Mouse (Mus musculus): Measurements from ENCODE around the gene D3Ertd254e.
"Not testable (repeated sequence)": the region's sequence is repeated elsewhere in the genome, so short reads cannot be mapped to it uniquely, and the experiment has no call there.

Gene D3Ertd254e

DNA sequence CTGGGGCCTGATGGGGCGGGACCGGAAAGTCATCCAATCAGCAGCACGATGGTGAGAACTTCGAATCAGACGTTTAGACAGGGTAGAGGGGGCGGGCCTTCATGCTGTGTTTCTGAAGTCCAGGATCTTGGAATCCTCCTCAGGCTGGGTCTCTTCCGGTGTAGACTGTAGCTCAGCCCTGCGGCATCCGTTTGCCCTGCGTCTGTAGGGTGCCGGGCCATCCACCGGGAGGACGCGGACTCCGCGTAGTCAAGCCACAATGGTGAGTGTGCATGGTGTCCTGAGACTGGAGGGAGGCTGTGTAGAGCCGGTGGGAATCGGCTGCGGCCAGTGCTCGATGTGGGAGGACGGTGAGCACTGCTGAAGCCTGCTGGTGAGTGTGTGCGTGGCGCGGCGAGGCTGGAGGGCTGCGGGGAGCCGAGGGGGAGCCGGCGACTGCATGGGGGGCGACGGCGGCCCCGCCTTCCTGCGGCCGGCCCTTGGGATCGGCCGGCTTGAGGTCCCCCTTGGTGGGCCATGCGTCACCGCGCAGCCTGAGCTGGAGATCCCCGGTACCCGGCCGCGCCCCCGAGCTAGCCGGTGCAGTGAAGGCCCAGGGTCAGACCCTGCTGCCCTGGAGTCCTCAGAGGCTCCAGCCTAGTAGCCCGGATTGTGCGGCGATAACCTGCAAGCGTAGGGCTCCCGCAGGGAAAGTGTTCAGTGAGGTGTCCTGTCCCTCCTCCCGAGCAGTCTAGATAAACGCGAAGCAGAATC is at the start of gene D3Ertd254e:
Gene D3Ertd254e (plus strand): TSS at position 84 of the 753 bp plus-strand sequence.
- ChIA-PET CTCF (interaction anchor here in 3 of 4 experiments (0.5 to 1.2 kb wide), 6 partner anchors 91 to 421 kb away, joined by 3 to 11 read pairs (median 4); partner anchors contain the start of gene Ccna2 (in 1 of the 3)), POLR2A (interaction anchor here in 3 of 4 experiments (0.7 to 1.6 kb wide), 25 partner anchors 10 to 430 kb away, joined by 3 to 8 read pairs (median 4); partner anchors contain the start of genes 1810062G17Rik (in 2 of the 3), Acad9 (in 2 of the 3), Anxa5 (in 2 of the 3) and Mccc1 (in 2 of the 3))

DNA sequence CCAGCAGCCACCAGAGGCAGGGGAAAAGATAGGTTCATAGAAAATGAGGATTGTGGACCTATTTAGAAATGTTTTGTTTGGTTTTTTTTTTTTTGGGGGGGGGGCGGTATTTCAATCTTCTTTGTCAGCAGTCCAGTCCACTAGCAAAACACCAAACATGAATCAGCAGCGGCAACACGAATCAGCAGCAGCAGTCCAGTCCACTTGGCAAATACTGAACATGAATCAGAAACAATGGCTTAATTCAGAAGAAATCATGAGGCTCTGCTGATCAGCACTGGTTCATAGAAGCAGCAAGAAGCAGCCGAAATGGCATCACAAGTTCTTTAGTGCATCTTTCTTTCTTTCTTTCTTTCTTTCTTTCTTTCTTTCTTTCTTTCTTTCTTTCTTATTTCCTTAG is 34.7 kb upstream of the D3Ertd254e start:
- POLR2A ChIA-PET = interaction anchor here in 1 of 4 experiments (0.8 kb wide), 1 partner anchor 1372 kb away, joined by 3 read pairs; no protein-coding TSS in a partner anchor
- CTCF ChIA-PET = no interaction called here

DNA sequence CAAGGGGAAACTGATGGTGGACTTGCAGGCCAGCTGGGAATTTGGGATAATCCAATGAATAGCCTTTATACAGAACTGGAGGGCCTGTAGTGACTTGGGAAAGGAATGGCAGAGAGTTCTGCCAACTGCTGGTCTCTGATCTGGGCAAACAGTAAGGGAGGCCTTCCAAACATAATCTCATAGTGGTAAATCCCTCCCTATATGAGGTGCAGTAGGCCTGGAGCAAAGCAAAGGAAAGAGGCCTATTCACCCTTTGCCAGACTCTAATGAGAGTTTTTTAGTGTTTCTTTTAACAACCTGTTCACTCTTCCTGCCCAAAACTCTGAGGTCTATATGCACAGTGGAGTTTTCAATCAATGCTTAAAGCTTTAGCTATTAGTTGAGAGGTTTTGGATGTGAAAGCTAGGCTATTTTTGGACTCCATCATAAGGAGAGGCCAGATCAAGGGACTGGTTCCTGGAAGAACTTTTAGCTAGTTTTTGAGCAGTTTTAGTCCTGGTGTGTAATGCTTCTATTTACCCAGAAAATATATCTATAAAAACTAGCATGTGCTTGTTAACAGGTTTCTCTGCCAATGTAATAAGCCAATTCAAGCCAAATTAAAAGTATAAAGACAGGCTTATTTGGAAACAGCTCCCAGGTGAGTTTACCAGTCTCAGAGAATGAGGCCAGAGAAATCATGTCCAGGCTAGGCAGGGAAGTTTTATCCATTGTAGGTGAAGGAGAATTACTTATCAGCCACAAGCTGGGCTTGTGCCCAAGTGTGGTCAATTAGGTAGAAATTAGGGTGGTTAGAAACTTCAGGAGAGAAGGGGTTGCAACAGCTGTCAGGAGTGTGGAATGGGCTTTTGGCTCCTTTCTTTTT is 30.9 kb upstream of the D3Ertd254e start:
- ChIA-PET POLR2A (no interaction called here), CTCF (no interaction called here)

DNA sequence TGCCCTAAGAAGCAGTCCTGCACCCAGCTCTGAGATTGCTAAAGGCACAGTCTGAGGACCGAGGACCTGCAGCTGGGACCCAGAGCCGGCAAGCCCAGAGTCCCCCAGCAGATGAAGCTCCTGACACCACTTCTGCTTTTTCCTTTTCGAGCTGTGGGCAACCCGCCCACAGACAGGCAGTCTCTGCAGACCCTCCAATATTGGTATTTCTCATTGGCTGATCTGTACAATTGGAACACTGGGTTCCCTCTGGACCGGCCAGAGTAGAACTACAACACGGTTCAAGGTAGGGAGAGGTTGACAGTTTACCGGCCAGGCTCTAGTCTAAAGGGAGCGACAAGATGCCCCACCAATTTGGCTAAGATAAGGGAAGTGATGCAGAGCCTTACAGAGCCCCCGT is 24.6 kb upstream of the D3Ertd254e start:
- CTCF ChIA-PET, POLR2A ChIA-PET: not testable (repeated sequence)

DNA sequence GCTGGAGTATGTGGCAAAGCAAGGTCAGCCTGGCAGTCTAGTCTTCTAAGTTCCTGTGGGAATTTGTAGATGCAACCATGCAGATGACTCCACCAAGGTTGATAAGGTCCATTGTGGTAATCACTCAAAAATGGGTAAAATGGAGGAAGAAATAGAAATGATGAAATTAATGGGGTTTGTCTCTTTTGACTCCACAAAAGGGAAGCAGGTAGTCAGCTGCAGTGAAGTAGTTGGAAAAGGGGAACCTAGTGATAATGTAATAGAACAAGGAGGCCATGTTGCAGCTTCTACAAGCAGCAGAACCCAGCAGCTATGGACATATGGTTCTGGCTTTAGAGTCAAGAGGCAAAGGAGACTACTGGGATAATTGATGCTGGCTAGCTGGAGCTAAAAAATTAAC is 14.7 kb upstream of the D3Ertd254e start:
- ChIA-PET POLR2A (no interaction called here), CTCF (no interaction called here)

DNA sequence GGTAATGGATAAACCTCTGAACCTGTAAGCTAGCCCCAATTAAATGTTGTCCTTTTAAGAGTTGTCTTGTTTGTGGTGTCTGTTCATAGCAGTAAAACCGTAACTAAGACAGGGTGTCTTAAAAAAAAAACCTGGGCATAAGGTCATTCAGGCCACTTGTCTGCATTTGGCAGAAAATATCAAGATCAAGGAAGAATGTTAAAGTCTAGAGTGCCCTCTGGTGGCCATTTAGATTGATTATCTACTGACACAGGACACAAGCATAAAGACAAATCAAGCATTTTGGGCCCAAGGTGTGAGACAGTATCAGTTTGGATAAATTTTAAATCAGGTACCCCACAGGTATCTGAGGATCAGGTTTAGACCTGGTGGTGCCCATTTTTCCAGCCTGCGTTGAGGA is 13.3 kb upstream of the D3Ertd254e start:
- ChIA-PET POLR2A (interaction anchor here in 2 of 4 experiments (0.6 to 1.1 kb wide), 2 partner anchors 10 to 13 kb away, joined by 4 read pairs; partner anchors contain the start of gene D3Ertd254e (in 1 of the 2)), CTCF (interaction anchor here in 1 of 4 experiments (0.7 kb wide), 2 partner anchors 437 to 1648 kb away, joined by 3 read pairs; no protein-coding TSS in a partner anchor)

DNA sequence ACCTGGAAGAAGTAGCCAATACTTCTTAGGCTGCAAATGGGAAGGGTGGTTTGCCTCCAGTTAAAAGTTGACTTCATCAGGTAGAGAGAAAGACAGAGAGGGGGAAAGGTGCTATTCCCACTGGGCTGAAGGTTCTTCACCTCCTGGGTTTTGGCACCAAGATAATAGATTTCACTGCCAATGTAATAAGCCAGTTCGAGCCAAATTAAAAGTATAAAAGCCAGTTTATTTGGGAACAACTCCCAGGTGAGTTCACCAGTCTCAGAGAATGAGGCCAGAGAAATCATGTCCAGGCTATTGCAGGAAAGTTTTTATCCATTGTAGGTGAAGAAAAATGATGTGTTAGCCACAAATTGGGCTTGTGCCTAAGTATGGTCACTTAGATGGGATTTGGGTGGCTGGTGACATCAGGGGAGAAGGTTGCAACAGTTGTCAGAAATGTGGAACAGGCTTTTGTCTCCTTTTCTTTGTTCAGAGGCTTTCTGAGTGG is 12.6 kb upstream of the D3Ertd254e start:
- ChIA-PET CTCF (no interaction called here), POLR2A (interaction anchor here in 2 of 4 experiments (0.5 to 1.1 kb wide), 2 partner anchors 12 to 48 kb away, joined by 3 to 4 read pairs; partner anchors contain the start of gene D3Ertd254e (in 1 of the 2))

DNA sequence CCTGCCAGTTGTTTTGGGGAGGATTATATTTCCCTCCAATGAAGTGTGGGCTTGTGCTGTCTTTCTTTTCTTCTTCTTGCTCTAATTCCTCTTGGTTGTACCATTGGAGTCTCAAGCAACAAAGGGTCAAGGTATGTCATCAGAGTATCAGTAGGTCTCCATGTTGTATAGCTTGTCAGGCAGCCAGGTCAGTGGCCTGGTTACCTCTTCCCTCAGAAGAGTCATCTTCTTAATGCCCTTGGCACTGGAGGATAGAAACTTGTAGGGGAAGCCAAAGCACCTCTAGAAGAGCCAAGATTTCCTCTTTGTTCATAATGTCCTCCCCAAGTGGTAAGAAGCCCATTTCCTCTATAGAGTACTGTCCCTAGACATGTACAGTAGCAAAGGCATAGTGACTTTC is 11.8 kb upstream of the D3Ertd254e start:
- POLR2A ChIA-PET = no interaction called here

DNA sequence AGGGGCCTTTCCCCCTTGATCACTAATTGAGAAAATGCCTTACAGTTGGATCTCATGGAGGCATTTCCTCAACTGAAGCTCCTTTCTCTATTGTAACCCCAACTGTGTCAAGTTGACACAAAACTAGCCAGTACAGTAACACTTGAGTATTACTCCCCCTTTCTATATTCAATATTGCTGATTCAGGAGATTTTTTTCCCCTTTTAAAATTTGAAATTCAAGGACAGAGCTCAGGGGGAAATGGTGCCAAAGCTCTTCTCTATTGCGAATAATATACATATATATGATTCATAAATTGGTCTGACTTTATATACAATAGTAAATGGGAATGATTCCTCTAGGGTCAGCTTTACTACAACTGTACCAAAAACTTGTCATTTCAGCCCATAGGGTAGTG is 282 bp upstream of the D3Ertd254e start:
- ChIA-PET POLR2A (interaction anchor here in 3 of 4 experiments (0.7 to 1.6 kb wide), 24 partner anchors 9 to 430 kb away, joined by 3 to 8 read pairs (median 4); partner anchors contain the start of genes 1810062G17Rik (in 2 of the 3), Acad9 (in 2 of the 3), Anxa5 (in 2 of the 3) and Mccc1 (in 2 of the 3)), CTCF (interaction anchor here in 3 of 4 experiments (1.0 to 1.2 kb wide), 5 partner anchors 90 to 421 kb away, joined by 3 to 4 read pairs (median 3); partner anchors contain the start of gene Ccna2 (in 1 of the 3))

More for the DNA sequence above, 11.8 kb upstream of the D3Ertd254e start:
- CTCF ChIA-PET = no interaction called here

DNA sequence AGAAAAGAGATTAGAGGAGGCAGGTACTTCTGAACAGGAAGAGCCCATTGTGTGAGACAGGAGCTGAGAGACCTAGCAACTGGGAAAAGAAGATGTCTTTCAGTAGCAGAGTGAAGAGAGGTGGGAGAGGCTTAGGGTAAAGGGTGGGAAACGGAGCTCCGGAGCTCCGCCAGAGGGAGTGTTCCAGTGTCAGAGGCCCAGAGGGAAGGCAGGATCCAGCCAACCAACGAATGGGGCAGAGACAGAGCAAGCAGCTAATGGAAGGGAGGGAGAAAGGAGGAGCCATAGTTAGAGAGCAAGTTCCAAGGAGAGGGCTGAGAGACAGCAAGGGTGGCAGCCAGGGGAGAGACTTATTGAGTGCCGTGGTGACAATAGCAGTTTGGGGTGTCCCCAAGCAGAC is 4.5 kb downstream of the D3Ertd254e start:
- ChIA-PET POLR2A (interaction anchor here in 2 of 4 experiments (1.3 to 1.5 kb wide), 5 partner anchors 10 to 416 kb away, joined by 3 to 6 read pairs (median 3); partner anchors contain the start of genes Ccna2 (in 1 of the 2), Gm11549 (in 1 of the 2) and Mccc1 (in 1 of the 2)), CTCF (interaction anchor here in 2 of 4 experiments (0.9 to 1.4 kb wide), 3 partner anchors 89 to 342 kb away, joined by 3 to 4 read pairs (median 3); partner anchors contain the start of gene Acad9 (in 1 of the 2))

DNA sequence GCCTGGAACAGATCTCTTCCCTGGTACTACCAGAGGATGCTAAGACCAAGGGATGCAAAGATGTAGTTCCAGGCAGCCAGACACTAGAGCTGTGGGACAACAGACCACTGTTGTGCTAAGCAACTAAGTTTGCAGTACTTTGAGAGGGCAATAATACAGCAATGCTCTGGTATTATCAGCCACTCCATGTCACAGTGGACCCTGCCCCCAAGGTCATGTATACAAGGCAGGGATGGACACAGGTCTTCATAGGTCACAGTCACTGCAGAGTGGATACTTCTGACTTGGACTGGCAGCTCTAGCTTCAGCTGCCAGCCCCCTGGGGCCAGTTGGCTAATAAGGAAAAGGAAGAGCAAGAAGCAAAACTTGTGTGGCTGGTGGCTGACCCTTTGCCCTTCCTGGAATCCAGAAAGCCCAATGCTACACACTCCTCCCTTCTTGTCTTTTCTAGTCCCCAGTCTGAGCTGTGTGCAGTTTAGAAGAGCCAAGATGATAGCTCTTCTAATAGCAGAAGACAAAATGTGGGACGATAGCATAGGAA is 19.9 kb downstream of the D3Ertd254e start:
- POLR2A ChIA-PET = interaction anchor here in 1 of 4 experiments (0.6 to 1.4 kb wide), 2 partner anchors 10 to 229 kb away, joined by 5 to 9 read pairs; no protein-coding TSS in a partner anchor
- CTCF ChIA-PET = interaction anchor here in 1 of 4 experiments (1.5 kb wide), 1 partner anchor 160 kb away, joined by 8 read pairs; no protein-coding TSS in a partner anchor

DNA sequence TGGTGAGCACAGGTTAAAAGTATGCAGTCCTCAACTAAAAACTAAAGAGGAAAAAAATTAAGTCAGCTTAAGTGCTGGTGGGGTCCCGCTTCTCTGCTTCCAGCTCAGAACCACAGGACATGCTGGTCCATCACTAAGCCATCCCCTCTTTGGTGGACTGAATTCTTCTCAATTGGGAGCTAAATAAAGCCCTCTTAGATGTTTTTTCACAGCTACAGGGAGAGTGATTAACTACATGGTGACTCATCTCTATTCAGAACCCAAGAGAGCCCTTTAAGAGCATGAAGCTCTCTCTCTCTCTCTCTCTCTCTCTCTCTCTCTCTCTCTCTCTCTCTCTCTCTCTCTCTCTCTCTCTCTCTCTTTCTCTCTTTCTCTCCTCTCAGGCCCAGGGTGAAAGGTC is 20.5 kb downstream of the D3Ertd254e start:
- CTCF ChIA-PET = interaction anchor here in 1 of 4 experiments (1.5 kb wide), 1 partner anchor 159 kb away, joined by 8 read pairs; no protein-coding TSS in a partner anchor

DNA sequence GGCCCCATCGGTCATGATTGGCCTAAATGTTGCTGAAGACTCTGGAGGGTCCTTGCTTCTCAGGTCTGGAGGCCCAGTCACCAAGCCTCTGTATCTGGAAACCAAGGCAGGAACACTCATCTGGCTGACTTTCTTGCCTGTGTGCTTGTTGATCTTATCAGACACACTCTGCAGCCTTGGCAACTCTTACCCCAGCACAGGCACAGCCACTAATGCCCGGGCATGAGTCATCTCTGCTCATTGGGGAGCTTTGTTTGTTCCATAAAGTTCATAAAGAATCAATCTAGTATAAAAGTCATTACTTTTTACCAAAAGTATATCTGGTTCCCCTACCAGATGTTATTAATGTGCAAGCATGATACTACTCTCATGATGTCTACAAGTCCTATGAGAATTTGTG is 22.9 kb downstream of the D3Ertd254e start:
- CTCF ChIA-PET = no interaction called here
- POLR2A ChIA-PET = no interaction called here

More for the DNA sequence above, 20.5 kb downstream of the D3Ertd254e start:
- POLR2A ChIA-PET = interaction anchor here in 2 of 4 experiments (0.6 to 1.4 kb wide), 4 partner anchors 10 to 304 kb away, joined by 3 to 9 read pairs (median 6); partner anchors contain the start of gene D3Ertd254e (in 1 of the 2)

DNA sequence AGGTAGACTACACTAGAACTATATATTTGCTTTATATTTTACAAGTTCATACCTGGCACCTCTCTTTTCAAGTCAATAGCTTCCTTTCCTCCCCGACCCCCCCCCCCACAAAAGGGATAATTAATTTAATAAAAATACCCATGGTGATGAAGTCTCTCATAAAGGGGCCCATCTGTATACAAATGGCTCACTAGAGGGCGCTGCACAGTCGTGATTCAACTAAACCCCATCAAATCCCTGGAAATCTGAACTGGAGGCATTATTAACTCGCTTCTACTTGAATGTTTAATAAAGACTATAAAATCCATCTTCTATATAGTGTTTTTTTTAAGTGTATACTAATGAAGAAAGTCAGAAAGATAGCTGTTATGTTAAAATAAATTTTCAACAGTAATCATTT is 30.7 kb downstream of the D3Ertd254e start:
- CTCF ChIA-PET = interaction anchor here in 2 of 4 experiments (0.6 to 1.6 kb wide), 4 partner anchors 13 to 316 kb away, joined by 3 to 5 read pairs (median 4); no protein-coding TSS in a partner anchor
- POLR2A ChIA-PET = no interaction called here

DNA sequence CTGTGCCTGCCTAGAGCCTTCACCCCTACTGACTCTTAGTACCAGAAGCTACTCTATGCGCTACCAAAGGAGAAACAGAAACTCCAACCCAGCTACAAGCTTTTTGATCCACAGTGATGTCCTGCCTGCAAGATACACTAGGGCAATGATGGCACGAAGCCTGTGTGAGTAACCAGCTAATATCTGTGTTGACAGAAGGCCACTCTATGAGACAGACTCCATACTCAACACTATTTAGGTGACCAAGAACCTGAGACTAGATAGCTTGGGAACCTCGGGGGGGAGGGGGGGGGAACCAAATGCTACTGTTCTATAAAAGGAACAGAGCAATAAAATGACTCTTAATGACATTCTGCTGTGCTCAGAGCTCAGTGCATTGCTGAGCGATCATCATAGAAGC is 35.7 kb downstream of the D3Ertd254e start:
- ChIA-PET POLR2A (interaction anchor here in 1 of 4 experiments (0.6 to 0.9 kb wide), 2 partner anchors 37 to 48 kb away, joined by 3 to 5 read pairs; no protein-coding TSS in a partner anchor), CTCF (interaction anchor here in 3 of 4 experiments (0.6 to 1.3 kb wide), 4 partner anchors 144 to 498 kb away, joined by 3 to 5 read pairs (median 4); no protein-coding TSS in a partner anchor)

DNA sequence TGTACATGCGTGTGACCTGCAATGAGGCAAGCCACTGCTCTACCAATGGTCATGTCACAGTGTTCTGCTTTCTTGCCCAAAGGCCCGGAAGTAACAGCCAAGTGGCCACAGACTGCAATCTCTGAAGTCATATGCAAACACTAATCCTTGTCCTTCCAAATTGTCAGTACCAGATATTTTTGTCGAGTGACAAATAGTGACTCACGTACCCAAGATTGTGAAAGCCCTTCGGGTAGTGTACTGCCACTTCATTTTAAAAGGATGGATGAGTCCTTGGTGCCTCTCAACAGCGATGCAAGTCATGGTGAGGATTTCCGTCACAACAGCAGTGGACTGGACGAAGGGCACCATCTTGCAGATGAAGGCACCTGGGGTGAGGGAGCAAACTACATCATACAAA is 38.4 kb downstream of the D3Ertd254e start:
- ChIA-PET POLR2A (no interaction called here), CTCF (no interaction called here)

DNA sequence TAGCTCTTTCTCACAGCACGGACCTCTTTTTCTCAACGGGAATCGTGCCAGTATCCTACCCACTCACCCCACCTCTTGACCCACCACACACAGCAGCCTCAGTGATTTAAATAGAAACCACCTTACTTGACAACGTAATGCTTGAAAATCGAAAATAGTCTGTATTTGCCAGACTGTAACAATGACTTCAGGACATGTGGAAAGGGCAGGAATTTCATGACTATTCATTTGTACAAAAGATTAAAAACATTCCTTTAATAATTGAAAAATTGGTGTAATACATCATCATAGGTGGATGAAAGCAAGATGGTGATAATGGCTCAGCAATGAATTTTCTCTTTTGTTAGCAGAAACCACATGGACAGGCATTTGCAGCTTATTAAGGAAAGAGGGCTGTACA is 50.3 kb downstream of the D3Ertd254e start:
- POLR2A ChIA-PET = no interaction called here
- CTCF ChIA-PET = interaction anchor here in 2 of 4 experiments (1.4 kb wide), 2 partner anchors 9 to 294 kb away, joined by 3 to 4 read pairs; no protein-coding TSS in a partner anchor

DNA sequence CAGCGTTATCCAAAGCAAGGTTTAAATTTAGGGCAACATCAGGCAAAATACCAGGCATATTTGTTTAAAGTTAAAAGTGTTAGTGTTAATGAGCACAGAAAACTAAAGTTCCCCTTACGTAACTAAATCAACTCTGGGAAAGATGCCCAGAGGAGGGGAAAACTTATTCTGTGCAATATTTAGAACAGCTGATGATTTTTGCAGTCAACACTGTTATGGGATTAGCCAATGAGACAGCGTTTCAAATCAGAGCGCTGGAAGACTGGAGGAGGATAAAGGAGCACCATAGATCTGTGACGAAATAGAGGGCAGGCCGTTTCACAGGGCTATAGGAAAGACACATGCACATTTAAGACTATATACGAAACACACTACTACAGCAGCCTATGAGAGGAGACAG is 52.1 kb downstream of the D3Ertd254e start:
- CTCF ChIA-PET = no interaction called here
- POLR2A ChIA-PET = no interaction called here
